Mouse (Mus musculus) kidney, postnatal 0 days (tissue): ENCODE data around the gene Gm6803. TPM values are rescaled to one million over a fixed set of nuclear protein-coding genes. Genes with fewer than 3 reads are reported as not detected.
A peak's percentile ranks its signal among the peaks of the same experiment; 100 is the strongest.
"Not testable (repeated sequence)": the region's sequence is repeated elsewhere in the genome, so short reads cannot be mapped to it uniquely, and the experiment has no call there.

ENCODE experiments used
- ATAC-seq: fragments of 200-750 bp; cut with Nextera tagmentation; replicated peaks from 2 replicates; pipeline ENCODE4 v1.8.0; 2017; ENCODE audit warnings: low read depth, moderate number of reproducible peaks, moderate TSS enrichment, moderate library complexity; ENCODE audit not compliant: low FRiP score
- DNase-seq: peaks from one replicate; pipeline ENCODE4 v3.0.0-alpha.2; 2016; ENCODE audit warnings: low spot score
- H3K27ac ChIP-seq: fragments of 300-500 bp; sonication (generic); 2 replicates; pipeline ENCODE4 v1.5.1; 2014; ENCODE audit warnings: mild to moderate bottlenecking
- H3K27me3 ChIP-seq: fragments of 300-500 bp; sonication (generic); 2 replicates; pipeline ENCODE4 v1.6.1; 2014; ENCODE audit warnings: low read length, mixed read lengths; ENCODE audit not compliant: insufficient read depth
- H3K36me3 ChIP-seq: fragments of 300-500 bp; sonication (generic); 2 replicates; pipeline ENCODE4 v1.6.1; 2014; ENCODE audit warnings: low read length, mixed read lengths; ENCODE audit not compliant: insufficient read depth
- H3K4me1 ChIP-seq: fragments of 300-500 bp; sonication (generic); replicated peaks from 2 replicates; pipeline ENCODE4 v1.6.1; 2014; ENCODE audit warnings: antibody characterized with exemption, low read length, mixed read lengths; ENCODE audit not compliant: insufficient read depth
- H3K4me2 ChIP-seq: fragments of 300-500 bp; sonication (generic); 2 replicates; pipeline ENCODE4 v1.6.1; 2014; ENCODE audit warnings: mild to moderate bottlenecking, low read length, moderate library complexity, mixed read lengths
- H3K4me3 ChIP-seq: fragments of 300-500 bp; sonication (generic); replicated peaks from 2 replicates; pipeline ENCODE4 v1.5.1; 2014; ENCODE audit warnings: low read depth, low read length
- H3K9ac ChIP-seq: fragments of 300-500 bp; sonication (generic); 2 replicates; pipeline ENCODE4 v1.6.1; 2014; ENCODE audit warnings: low read depth, low read length
- H3K9me3 ChIP-seq: fragments of 300-500 bp; sonication (generic); replicated peaks from 2 replicates; pipeline ENCODE4 v1.6.1; 2016; ENCODE audit warnings: low read length, inconsistent platforms, mixed read lengths
- CTCF ChIP-seq: IDR thresholded peaks from 2 replicates; pipeline ENCODE4 v1.5.1; 2016; ENCODE audit warnings: antibody characterized with exemption, low read depth, mild to moderate bottlenecking, moderate library complexity
- WGBS: fragments of 180-500 bp; shearing (Covaris S2); extraction: QIAGEN DNeasy Blood & Tissue Kit; methylation state at CpG from one replicate; pipeline ENCODE4 v1.1.7; 2014; 5-methylcytosine and 5-hydroxymethylcytosine counted together
- polyA plus RNA-seq: library from polyadenylated mRNA; unstranded; fragments of >200 nt; fragmentation: Nextera tagmentation; extraction: Ambion mirVana; gene quantifications from 2 replicates; pipeline ENCODE4 v1.2.1, GENCODE M21; 2015

Gene Gm6803
- not detected in 2 replicates for polyA plus RNA-seq

DNA sequence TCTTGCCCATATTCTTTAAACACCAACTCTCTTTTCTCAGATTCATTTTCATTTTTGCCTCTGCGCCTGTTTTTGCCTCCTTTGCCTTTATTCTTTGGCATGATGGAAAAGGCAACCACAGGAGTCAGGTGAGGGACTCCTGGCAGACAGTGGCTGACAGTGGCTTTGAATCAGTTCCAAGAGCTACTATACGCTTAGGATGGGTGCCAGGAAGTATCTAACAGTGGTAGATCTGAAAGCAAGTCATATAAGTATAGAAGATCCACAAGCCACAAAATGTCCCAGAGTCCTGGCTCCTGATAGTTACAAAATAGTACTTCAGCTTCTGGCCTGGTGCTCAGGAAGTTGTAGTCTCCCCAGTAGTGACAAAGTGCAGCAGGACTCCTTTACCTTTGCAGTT lies at the start of gene Gm6803:
Gm6803 (minus strand) TSS at position 101 of the 400 bp plus-strand sequence.
- not testable (repeated sequence) for H3K4me1 ChIP-seq, H3K36me3 ChIP-seq, DNase-seq, H3K4me2 ChIP-seq, ATAC-seq, H3K9ac ChIP-seq, H3K9me3 ChIP-seq, H3K27ac ChIP-seq, H3K4me3 ChIP-seq, H3K27me3 ChIP-seq
- 76% methylated on average over 2 of the region's 2 CpGs for WGBS

DNA sequence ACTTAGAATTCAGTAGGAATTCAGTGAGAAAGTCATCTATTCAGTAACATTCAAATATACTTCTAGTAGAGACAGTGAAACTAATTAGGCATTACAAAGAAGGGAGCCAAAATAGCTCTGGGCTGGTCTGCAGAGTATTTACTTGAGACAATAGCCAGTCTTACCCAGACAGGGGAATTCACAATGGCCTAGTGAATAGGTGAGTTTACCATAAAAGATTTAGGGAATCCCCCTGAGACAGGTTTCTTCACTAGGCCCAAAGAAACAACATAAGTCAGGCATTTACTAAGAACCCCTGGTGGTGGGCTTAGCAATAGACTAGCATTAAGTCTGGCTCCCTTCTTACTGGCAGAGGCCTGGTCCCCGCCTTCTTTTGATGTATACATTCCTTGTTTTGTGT lies 26.7 kb upstream of the Gm6803 start:
- not testable (repeated sequence) for H3K4me3 ChIP-seq, H3K4me2 ChIP-seq, H3K27me3 ChIP-seq, ATAC-seq, H3K4me1 ChIP-seq, DNase-seq, H3K9me3 ChIP-seq, H3K9ac ChIP-seq, H3K27ac ChIP-seq, H3K36me3 ChIP-seq
- 63% methylated on average over 1 of the region's 1 CpGs for WGBS

DNA sequence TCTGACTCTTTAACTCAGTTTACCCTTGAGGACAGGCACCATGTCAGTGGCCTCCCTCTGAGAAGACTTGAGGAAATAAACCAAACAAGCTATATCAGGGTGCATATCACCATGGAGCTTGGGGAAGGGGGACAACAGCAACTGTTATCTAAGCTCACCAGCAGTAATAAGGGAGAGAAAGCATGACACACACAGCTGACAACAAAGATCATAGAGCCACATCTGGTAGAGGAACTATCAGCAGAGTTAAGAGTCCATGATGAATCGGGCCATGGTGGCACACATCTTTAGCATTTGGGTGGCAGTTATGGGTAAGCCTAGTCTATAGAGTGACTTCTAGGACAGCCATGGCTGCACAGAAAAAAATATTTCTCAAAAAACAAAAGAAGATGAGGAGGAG lies 21.1 kb upstream of the Gm6803 start:
- not testable (repeated sequence) for DNase-seq, H3K9me3 ChIP-seq, ATAC-seq, H3K4me3 ChIP-seq, H3K27ac ChIP-seq, H3K27me3 ChIP-seq, H3K36me3 ChIP-seq, H3K4me1 ChIP-seq, H3K4me2 ChIP-seq, H3K9ac ChIP-seq
- 94% methylated on average over 1 of the region's 1 CpGs for WGBS

DNA sequence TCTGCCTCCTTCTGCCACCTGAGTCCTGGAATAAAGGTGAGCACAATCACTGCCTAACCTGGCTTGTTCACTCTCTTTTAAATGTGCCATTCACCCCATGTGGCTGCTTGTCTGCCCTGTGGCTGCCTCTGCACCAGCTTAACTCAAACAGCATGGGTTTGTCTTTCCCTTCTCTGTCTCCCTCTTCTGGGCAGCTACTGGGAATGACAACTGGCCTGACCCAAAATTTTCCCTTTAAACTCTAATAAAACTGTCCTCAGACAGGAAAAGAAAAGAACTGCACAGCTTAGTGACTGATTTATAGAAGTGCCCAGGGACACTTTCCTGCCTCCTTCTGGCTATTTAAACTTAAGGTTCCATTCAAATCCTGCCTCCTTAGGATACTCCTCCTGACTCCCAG lies 20.5 kb upstream of the Gm6803 start:
- not testable (repeated sequence) for H3K36me3 ChIP-seq, H3K27ac ChIP-seq, H3K4me2 ChIP-seq, H3K27me3 ChIP-seq, ATAC-seq, H3K9ac ChIP-seq, H3K4me3 ChIP-seq, H3K4me1 ChIP-seq, H3K9me3 ChIP-seq
- peak; percentile 62 for TF ChIP-seq CTCF
- DNase-seq = peak; percentile 64

DNA sequence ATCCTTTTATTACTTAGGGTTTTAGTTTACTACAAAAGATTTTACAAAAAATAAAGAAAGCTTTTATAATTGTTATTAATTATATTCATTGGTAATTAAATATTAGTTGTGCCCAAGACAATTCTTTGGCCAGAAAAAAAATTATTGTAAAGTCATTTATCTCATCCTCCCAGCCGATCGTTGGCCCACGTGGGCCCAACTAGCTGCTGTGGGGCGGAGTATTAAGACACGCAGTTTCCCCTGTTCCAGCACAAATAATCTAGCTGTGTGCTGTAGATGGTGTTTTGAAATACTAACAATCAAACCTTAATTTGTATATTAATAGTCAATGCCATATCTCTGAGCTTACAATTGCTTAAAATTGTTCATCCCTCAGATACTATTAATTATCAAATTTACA lies 13.7 kb upstream of the Gm6803 start:
- H3K4me2 ChIP-seq, H3K36me3 ChIP-seq, DNase-seq, H3K9ac ChIP-seq, H3K9me3 ChIP-seq, ATAC-seq, H3K4me1 ChIP-seq, H3K4me3 ChIP-seq, H3K27me3 ChIP-seq, H3K27ac ChIP-seq: not testable (repeated sequence)
- WGBS = 91% methylated on average over 5 of the region's 5 CpGs

DNA sequence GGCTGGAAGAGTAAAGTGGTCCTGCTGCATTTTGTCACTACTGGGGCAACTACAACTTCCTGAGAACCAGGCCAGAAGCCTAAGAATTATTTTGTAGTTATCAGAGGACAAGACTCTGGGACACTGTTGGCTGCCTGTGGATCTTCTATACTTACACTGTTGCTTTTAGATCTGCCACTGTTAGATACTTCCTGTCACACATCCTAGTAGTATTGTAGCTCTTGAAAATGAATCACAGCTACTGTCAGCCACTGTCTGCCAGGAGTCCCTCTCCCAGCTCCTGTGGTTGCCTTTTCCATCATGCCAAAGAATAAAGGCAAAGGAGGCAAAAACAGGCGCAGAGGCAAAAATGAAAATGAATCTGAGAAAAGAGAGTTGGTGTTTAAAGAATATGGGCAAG lies 8.1 kb upstream of the Gm6803 start, which contains the start of gene Gm2056:
Gm2056 (plus strand) TSS at position 301 of the 400 bp plus-strand sequence.
- WGBS = 79% methylated on average over 1 of the region's 1 CpGs
- DNase-seq, H3K27ac ChIP-seq, ATAC-seq, H3K9me3 ChIP-seq, H3K36me3 ChIP-seq, H3K4me3 ChIP-seq, H3K4me2 ChIP-seq, H3K4me1 ChIP-seq, H3K9ac ChIP-seq, H3K27me3 ChIP-seq: not testable (repeated sequence)

DNA sequence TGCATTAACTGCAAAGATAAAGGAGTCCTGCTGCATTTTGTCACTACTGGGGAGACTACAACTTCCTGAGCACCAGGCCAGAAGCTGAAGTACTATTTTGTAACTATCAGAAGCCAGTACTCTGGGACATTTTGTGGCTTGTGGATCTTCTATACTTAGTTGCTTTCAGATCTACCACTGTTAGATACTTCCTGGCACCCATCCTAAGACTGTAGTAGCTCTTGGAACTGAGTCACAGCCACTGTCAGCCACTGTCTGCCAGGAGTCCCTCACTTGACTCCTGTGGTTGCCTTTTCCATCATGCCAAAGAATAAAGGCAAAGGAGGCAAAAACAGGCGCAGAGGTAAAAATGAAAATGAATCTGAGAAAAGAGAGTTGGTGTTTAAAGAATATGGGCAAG lies 7.0 kb downstream of the Gm6803 start, which contains the start of gene Gm2075:
Gm2075 (plus strand) TSS at position 301 of the 400 bp plus-strand sequence.
- not testable (repeated sequence) for H3K9ac ChIP-seq, H3K36me3 ChIP-seq, ATAC-seq, H3K9me3 ChIP-seq, H3K4me3 ChIP-seq, H3K27ac ChIP-seq, DNase-seq, H3K4me2 ChIP-seq, H3K27me3 ChIP-seq, H3K4me1 ChIP-seq
- WGBS = no CpG with 5 or more reads among the region's 1 CpGs

DNA sequence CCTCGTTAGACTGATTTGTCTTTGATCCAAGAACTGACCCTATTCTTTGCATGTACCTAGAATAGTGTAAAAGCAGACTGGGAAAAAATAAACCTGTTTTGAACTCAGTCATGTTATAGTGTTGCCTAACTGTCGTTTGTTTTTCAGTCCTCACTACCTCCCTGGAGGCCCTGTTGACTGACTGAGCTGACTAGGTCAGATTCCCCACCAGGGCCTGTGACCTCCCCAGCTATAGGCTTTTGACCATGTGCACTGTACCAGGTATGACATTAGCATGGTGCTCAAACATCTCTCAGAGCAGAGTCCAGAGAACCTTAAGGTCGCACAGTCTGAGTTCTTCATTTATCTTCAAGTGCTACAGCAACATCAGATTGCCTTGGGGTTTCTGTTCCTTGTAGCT lies 14.5 kb downstream of the Gm6803 start:
- not testable (repeated sequence) for ATAC-seq, H3K36me3 ChIP-seq, H3K4me1 ChIP-seq, DNase-seq, H3K4me3 ChIP-seq, H3K27ac ChIP-seq, H3K9ac ChIP-seq, H3K4me2 ChIP-seq, H3K27me3 ChIP-seq, H3K9me3 ChIP-seq
- WGBS = 72% methylated on average over 3 of the region's 3 CpGs
